Mouse (Mus musculus) lung, adult 2 months (tissue): ENCODE measurements around the gene Kcna10.

ENCODE experiments used
- CTCF ChIP-seq: fragments of 200-500 bp; IDR thresholded peaks from 2 replicates; pipeline ENCODE4 v1.5.1; 2011; ENCODE audit warnings: mild to moderate bottlenecking, low read length, control low read depth; ENCODE audit not compliant: insufficient read depth
- POLR2A ChIP-seq: fragments of 200-500 bp; IDR thresholded peaks from 2 replicates; pipeline ENCODE4 v1.6.1; 2011; ENCODE audit warnings: low read depth, mild to moderate bottlenecking, control low read depth, low read length, borderline replicate concordance; ENCODE audit errors: extremely low read depth

DNA sequence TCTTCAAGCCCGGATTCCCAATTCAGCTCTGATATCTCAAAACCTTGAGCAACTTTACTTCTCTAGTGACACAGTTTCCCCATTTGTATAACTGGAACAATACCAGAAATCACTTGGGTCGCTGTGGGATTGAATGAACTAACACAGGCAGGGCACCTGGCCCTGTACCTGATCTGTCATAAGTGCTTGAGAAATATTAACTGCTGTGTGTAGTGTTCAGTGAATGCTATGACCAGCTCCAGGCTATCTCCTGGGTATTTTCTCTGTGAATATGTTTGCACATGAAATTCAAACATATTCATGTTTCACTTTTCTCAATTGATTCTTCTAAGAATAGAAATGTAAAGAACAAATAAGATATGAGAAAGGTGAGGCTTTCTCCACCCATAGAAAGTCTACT, 2.0 kb upstream of the Kcna10 start:
- TF ChIP-seq CTCF, result no peak
- no peak for TF ChIP-seq POLR2A
